Mouse (Mus musculus) naive thymus-derived CD4-positive, alpha-beta T cell, adult 5 months (primary cell): ENCODE measurements around the gene Lhx5. TPM values are rescaled to one million over a fixed set of nuclear protein-coding genes. Genes with fewer than 3 reads are reported as not detected.

Source experiments
- polyA plus RNA-seq: library from polyadenylated mRNA; unstranded; fragments of 100-300 nt; shearing (Covaris generic); gene quantifications from one replicate; pipeline ENCODE4 v1.2.1, GENCODE M21; 2017

Lhx5 gene
- not detected for polyA plus RNA-seq

DNA sequence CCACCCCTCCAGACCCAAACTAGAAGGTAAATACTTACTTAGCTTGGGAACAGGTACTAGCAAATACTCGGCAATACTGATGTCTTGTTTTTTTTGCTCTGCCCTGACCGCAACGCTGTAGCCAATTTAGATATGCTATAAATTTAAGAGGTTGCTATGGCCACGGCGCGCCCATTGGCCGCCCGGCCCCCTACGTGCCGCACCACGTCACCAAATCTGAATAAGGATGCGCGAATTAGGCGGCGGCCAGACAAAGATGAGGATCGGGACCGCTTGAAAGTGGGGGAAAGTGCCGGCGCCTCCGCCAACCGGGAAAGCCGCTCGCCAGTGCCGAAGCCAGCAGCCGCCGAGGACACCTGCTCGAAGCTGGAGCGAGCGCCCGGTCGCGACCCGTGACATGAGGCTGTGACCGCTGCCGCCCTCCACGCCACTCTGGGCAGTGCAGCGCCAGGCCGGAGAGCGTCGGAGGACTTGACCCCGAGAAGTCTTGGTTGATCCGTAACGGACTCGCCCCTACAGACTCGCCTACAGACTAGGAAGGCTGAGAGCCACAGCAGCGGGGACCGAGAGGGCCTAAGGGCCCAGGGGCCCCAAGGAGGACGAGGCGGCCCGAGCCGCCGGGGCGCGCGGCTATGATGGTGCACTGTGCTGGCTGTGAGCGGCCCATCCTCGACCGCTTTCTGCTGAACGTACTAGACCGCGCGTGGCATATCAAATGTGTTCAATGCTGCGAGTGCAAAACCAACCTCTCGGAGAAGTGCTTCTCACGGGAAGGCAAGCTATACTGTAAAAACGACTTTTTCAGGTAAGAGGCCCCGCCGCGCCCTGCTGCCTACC is at the start of gene Lhx5:
Gene Lhx5 (plus strand): TSS at position 51 of the 837 bp plus-strand sequence.

DNA sequence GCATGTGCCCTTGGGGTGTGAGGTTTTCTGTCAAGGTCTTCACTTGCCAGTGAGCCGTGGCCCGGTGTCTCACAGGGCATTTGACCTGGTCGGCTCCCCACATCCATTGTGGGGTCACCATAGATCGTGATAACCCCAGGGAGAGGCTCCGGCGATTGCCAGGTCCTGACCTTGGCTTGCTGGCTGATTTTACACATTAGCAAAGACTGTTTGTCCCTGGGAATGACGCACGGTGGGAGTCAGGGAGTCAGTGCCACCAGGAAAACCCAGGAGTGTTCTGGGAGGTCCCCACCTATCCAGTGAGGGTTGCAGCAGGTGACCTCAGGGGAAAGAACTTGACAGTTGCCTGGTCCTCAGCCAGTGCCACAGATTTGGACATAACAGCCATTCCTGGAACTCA is 41.3 kb downstream of the Lhx5 start, which contains the start of gene Sdsl:
Gene Sdsl (minus strand): TSS at position 41 of the 400 bp plus-strand sequence.

DNA sequence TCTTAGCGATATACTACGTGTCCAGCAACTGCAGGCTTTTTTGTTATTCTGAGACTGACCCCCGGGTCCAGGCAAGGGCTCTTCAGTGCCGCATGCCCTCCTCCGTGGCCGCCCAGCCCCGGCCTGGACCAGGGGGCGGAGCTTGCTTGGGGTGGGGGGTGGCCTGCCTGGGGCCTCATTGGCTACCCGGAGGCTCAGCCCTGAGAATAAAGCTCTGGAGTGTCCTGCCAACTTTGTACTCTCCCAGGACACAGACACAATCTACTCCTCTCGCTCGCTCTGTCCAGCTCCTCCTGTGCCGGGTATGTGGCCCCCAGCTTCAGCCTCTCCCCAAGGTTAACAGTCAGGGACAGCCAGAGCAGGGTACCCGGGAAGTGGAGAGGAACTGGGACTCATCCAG is 44.8 kb downstream of the Lhx5 start, which contains the start of gene Sds:
Gene Sds (plus strand): TSS at position 231 of the 400 bp plus-strand sequence.

Other genes starting within 250 kb of the Lhx5 start
- gene Sdsl, start 41.1 kb downstream of the Lhx5 start, polyA plus RNA-seq = not detected
- not detected for gene Sds, start 44.8 kb downstream of the Lhx5 start, polyA plus RNA-seq
- 20.0 TPM for gene Plbd2, start 71.9 kb downstream of the Lhx5 start, polyA plus RNA-seq
- 8.4 TPM for gene Slc8b1, start 79.5 kb downstream of the Lhx5 start, polyA plus RNA-seq
- gene Tpcn1, start 157.0 kb downstream of the Lhx5 start, polyA plus RNA-seq = 13.6 TPM
- gene Iqcd, start 157.3 kb downstream of the Lhx5 start, polyA plus RNA-seq = 0.90 TPM
- 4.0 TPM for gene Rita1, start 180.9 kb downstream of the Lhx5 start, polyA plus RNA-seq
- gene Ddx54, start 181.0 kb downstream of the Lhx5 start, polyA plus RNA-seq = 87.2 TPM
- gene Cfap73, start 202.5 kb downstream of the Lhx5 start, polyA plus RNA-seq = not detected
- 8.6 TPM for gene Rasal1, start 217.1 kb downstream of the Lhx5 start, polyA plus RNA-seq